Mouse (Mus musculus): ENCODE data around the gene H2al1j. TPM values are rescaled to one million over a fixed set of nuclear protein-coding genes. Genes with fewer than 3 reads are reported as not detected.
"Not testable (repeated sequence)": the region's sequence is repeated elsewhere in the genome, so short reads cannot be mapped to it uniquely, and the experiment has no call there.

H2al1j gene
- total and polyA plus RNA-seq, 3 experiments = not detected

GRCm38 (mm10) chrX:11314858-11315257, 12.8 kb upstream of the H2al1j start, which contains the start of gene H2al1f:
Gene H2al1f (plus strand): TSS chrX:11315158.
- dilution Hi-C loops (cut with MboI; ENCODE audit: extremely low pct_ligation_motif_present, extremely low pct_unique_long_range_greater_than_20kb, low sequenced_read_pairs); H3K4me3 ChIP-seq (replicated peaks in 1 of 3; ENCODE audit: low read depth in 2 of 3, low read length in 2 of 3, poor library complexity in 1 of 3): not testable (repeated sequence)

GRCm38 (mm10) chrX:11317956-11318355, 9.7 kb upstream of the H2al1j start, which contains the start of gene H2al1g:
Gene H2al1g (plus strand): TSS chrX:11318256.
- dilution Hi-C loops (cut with MboI; ENCODE audit: extremely low pct_ligation_motif_present, extremely low pct_unique_long_range_greater_than_20kb, low sequenced_read_pairs); in situ Hi-C loops (cut with MboI; ENCODE audit: low pct_ligation_motif_present, low pct_unique_long_range_greater_than_20kb, low sequenced_read_pairs): not testable (repeated sequence)

More at GRCm38 (mm10) chrX:11314858-11315257, 12.8 kb upstream of the H2al1j start, which contains the start of gene H2al1f:
- in situ Hi-C loops (cut with MboI; ENCODE audit: low pct_ligation_motif_present, low pct_unique_long_range_greater_than_20kb, low sequenced_read_pairs); H3K27ac ChIP-seq (ENCODE audit: insufficient read depth, low read depth); H3K36me3 ChIP-seq (replicated peaks in 1 of 2; ENCODE audit: control insufficient read depth in 1 of 2, insufficient read depth in 1 of 2, low read length in 1 of 2); H3K9me3 ChIP-seq (replicated peaks; ENCODE audit: low read length); H3K4me2 ChIP-seq (ENCODE audit: insufficient read depth, low read depth, poor library complexity, severe bottlenecking); H3K9ac ChIP-seq (ENCODE audit: insufficient read depth, low read depth); H3K27me3 ChIP-seq (replicated peaks); H3K79me2 ChIP-seq (replicated peaks; ENCODE audit: control insufficient read depth, extremely low read depth, insufficient read depth, poor library complexity, severe bottlenecking); DNase-seq (ENCODE audit: extremely low read depth); H3K4me1 ChIP-seq (ENCODE audit: control insufficient read depth in 1 of 2, insufficient read depth in 2 of 2): not testable (repeated sequence)

GRCm38 (mm10) chrX:11321192-11321591, 6.4 kb upstream of the H2al1j start, which contains the start of gene H2al1h:
Gene H2al1h (plus strand): TSS chrX:11321492.
- dilution Hi-C loops (cut with MboI; ENCODE audit: extremely low pct_ligation_motif_present, extremely low pct_unique_long_range_greater_than_20kb, low sequenced_read_pairs); H3K4me3 ChIP-seq (replicated peaks in 1 of 3; ENCODE audit: low read depth in 2 of 3, low read length in 2 of 3, poor library complexity in 1 of 3); H3K27me3 ChIP-seq (replicated peaks); H3K27ac ChIP-seq (ENCODE audit: insufficient read depth, low read depth); in situ Hi-C loops (cut with MboI; ENCODE audit: low pct_ligation_motif_present, low pct_unique_long_range_greater_than_20kb, low sequenced_read_pairs); H3K36me3 ChIP-seq (replicated peaks in 1 of 2; ENCODE audit: control insufficient read depth in 1 of 2, insufficient read depth in 1 of 2, low read length in 1 of 2); H3K9me3 ChIP-seq (replicated peaks; ENCODE audit: low read length); H3K9ac ChIP-seq (ENCODE audit: insufficient read depth, low read depth); H3K4me2 ChIP-seq (ENCODE audit: insufficient read depth, low read depth, poor library complexity, severe bottlenecking); H3K79me2 ChIP-seq (replicated peaks; ENCODE audit: control insufficient read depth, extremely low read depth, insufficient read depth, poor library complexity, severe bottlenecking); H3K4me1 ChIP-seq (ENCODE audit: control insufficient read depth in 1 of 2, insufficient read depth in 2 of 2); DNase-seq (ENCODE audit: extremely low read depth): not testable (repeated sequence)

More at GRCm38 (mm10) chrX:11317956-11318355, 9.7 kb upstream of the H2al1j start, which contains the start of gene H2al1g:
- H3K27me3 ChIP-seq (replicated peaks); H3K9me3 ChIP-seq (replicated peaks; ENCODE audit: low read length); H3K4me2 ChIP-seq (ENCODE audit: insufficient read depth, low read depth, poor library complexity, severe bottlenecking); H3K79me2 ChIP-seq (replicated peaks; ENCODE audit: control insufficient read depth, extremely low read depth, insufficient read depth, poor library complexity, severe bottlenecking); H3K4me3 ChIP-seq (replicated peaks in 1 of 3; ENCODE audit: low read depth in 2 of 3, low read length in 2 of 3, poor library complexity in 1 of 3); H3K36me3 ChIP-seq (replicated peaks in 1 of 2; ENCODE audit: control insufficient read depth in 1 of 2, insufficient read depth in 1 of 2, low read length in 1 of 2); DNase-seq (ENCODE audit: extremely low read depth); H3K4me1 ChIP-seq (ENCODE audit: control insufficient read depth in 1 of 2, insufficient read depth in 2 of 2); H3K27ac ChIP-seq (ENCODE audit: insufficient read depth, low read depth); H3K9ac ChIP-seq (ENCODE audit: insufficient read depth, low read depth): not testable (repeated sequence)

GRCm38 (mm10) chrX:11324359-11324758, 3.3 kb upstream of the H2al1j start, which contains the start of gene H2al1i:
Gene H2al1i (plus strand): TSS chrX:11324659.
- in situ Hi-C loops (cut with MboI; ENCODE audit: low pct_ligation_motif_present, low pct_unique_long_range_greater_than_20kb, low sequenced_read_pairs); H3K79me2 ChIP-seq (replicated peaks; ENCODE audit: control insufficient read depth, extremely low read depth, insufficient read depth, poor library complexity, severe bottlenecking); DNase-seq (ENCODE audit: extremely low read depth); H3K4me3 ChIP-seq (replicated peaks in 1 of 3; ENCODE audit: low read depth in 2 of 3, low read length in 2 of 3, poor library complexity in 1 of 3); H3K9me3 ChIP-seq (replicated peaks; ENCODE audit: low read length); dilution Hi-C loops (cut with MboI; ENCODE audit: extremely low pct_ligation_motif_present, extremely low pct_unique_long_range_greater_than_20kb, low sequenced_read_pairs); H3K36me3 ChIP-seq (replicated peaks in 1 of 2; ENCODE audit: control insufficient read depth in 1 of 2, insufficient read depth in 1 of 2, low read length in 1 of 2); H3K9ac ChIP-seq (ENCODE audit: insufficient read depth, low read depth); H3K27ac ChIP-seq (ENCODE audit: insufficient read depth, low read depth); H3K4me2 ChIP-seq (ENCODE audit: insufficient read depth, low read depth, poor library complexity, severe bottlenecking); H3K4me1 ChIP-seq (ENCODE audit: control insufficient read depth in 1 of 2, insufficient read depth in 2 of 2); H3K27me3 ChIP-seq (replicated peaks): not testable (repeated sequence)
